Mouse (Mus musculus) adipocyte (in vitro differentiated cells): Measurements from ENCODE around the gene Ryr2.
A peak's percentile ranks its signal among the peaks of the same experiment; 100 is the strongest.

ENCODE experiments used
- DNase-seq: peaks from one replicate; pipeline ENCODE4 v3.0.0-alpha.2; 2016; ENCODE audit warnings: low spot score

Ryr2 gene

GRCm38 (mm10) chr13:12037241-12037640, 69.5 kb downstream of the Ryr2 start:
- DNase-seq = no peak

- DNase-seq = no peak
Measured at GRCm38 (mm10) chr13:12036834-12037233, 69.9 kb downstream of the Ryr2 start.

GRCm38 (mm10) chr13:12033914-12034313, 72.8 kb downstream of the Ryr2 start:
- no peak for DNase-seq

- DNase-seq = no peak
Measured at GRCm38 (mm10) chr13:12033272-12033671, 73.5 kb downstream of the Ryr2 start.

- no peak for DNase-seq
Measured at GRCm38 (mm10) chr13:12029841-12030240, 76.9 kb downstream of the Ryr2 start.

- no peak for DNase-seq
Measured at GRCm38 (mm10) chr13:12029326-12029725, 77.4 kb downstream of the Ryr2 start.

- DNase-seq = no peak
Measured at GRCm38 (mm10) chr13:12018046-12018445, 88.7 kb downstream of the Ryr2 start.

- DNase-seq = no peak
Measured at GRCm38 (mm10) chr13:12013986-12014385, 92.8 kb downstream of the Ryr2 start.

GRCm38 (mm10) chr13:12008995-12009689, 97.6 kb downstream of the Ryr2 start:
- DNase-seq = no peak

- no peak for DNase-seq
Measured at GRCm38 (mm10) chr13:12007579-12007978, 99.2 kb downstream of the Ryr2 start.

- DNase-seq = no peak
Measured at GRCm38 (mm10) chr13:12001891-12002294, 104.9 kb downstream of the Ryr2 start.

- DNase-seq = no peak
Measured at GRCm38 (mm10) chr13:11999851-12000250, 106.9 kb downstream of the Ryr2 start.

- no peak for DNase-seq
Measured at GRCm38 (mm10) chr13:11997366-11997765, 109.4 kb downstream of the Ryr2 start.

GRCm38 (mm10) chr13:11987556-11987955, 119.2 kb downstream of the Ryr2 start:
- no peak for DNase-seq

GRCm38 (mm10) chr13:11985056-11985455, 121.7 kb downstream of the Ryr2 start:
- DNase-seq = no peak

GRCm38 (mm10) chr13:11978997-11979396, 127.7 kb downstream of the Ryr2 start:
- DNase-seq = no peak

GRCm38 (mm10) chr13:11978359-11978758, 128.4 kb downstream of the Ryr2 start:
- no peak for DNase-seq

GRCm38 (mm10) chr13:11977606-11978005, 129.1 kb downstream of the Ryr2 start:
- DNase-seq = peak; percentile 3

- no peak for DNase-seq
Measured at GRCm38 (mm10) chr13:11964391-11964790, 142.4 kb downstream of the Ryr2 start.

GRCm38 (mm10) chr13:11959488-11960174, 147.1 kb downstream of the Ryr2 start:
- no peak for DNase-seq

- no peak for DNase-seq
Measured at GRCm38 (mm10) chr13:11958854-11959253, 147.9 kb downstream of the Ryr2 start.

- no peak for DNase-seq
Measured at GRCm38 (mm10) chr13:11958271-11958670, 148.5 kb downstream of the Ryr2 start.

- DNase-seq = no peak
Measured at GRCm38 (mm10) chr13:11951951-11952350, 154.8 kb downstream of the Ryr2 start.

GRCm38 (mm10) chr13:11945740-11946139, 161.0 kb downstream of the Ryr2 start:
- DNase-seq = no peak
